ENCODE assay signal across 9 mouse cellular contexts in the genomic region with DNA sequence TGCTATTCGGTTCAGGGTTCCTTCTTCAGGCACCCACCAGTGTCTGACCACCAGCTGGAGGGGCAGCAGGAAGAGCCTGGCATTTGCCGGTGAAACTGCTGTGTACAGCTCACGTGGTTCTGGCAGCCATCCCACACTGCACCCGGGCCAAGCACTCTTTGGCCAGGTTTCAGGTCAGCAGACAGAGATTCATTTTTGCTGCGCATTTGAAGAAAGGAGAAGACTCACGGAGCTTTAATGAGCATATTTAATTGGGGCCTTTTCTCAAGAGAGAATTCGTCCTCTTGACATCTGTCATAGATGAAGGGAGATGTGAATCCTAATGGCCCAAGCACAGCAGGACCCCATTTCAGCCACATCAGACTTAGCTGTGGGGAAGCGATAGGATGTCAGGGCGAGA.
DNase-seq lines count a peak whose midpoint lies in the region; ATAC-seq and TF ChIP-seq lines count a peak whose summit lies in the region.
"Had no signal": no experiment of that assay in that cellular context is flagged by ENCODE, and none has a peak within 500 bp of the region (broad histone marks: within the 10 kb centered on the region; RNA-seq: fewer than 3 reads in every experiment).

No protein-coding gene starts in this region.

- DNase-seq in kidney, adult 2 months: peak; percentile 89
- peak; percentile 29 for DNase-seq in adipocyte (ENCODE audit: low spot score)
- DNase-seq in thymus, postnatal 14 days: no peak
- no peak for DNase-seq in thymus, postnatal 4 days

- H3K36me3 ChIP-seq in kidney, adult 2 months (ENCODE audit: control insufficient read depth, insufficient read depth, low read length): no peaks in the 10 kb centered on the region
- no peaks in the 10 kb centered on the region for H3K36me3 ChIP-seq in kidney, embryonic 16.5 days (ENCODE audit: insufficient read depth, low read length)
- H3K36me3 ChIP-seq in hindbrain, embryonic 16.5 days (ENCODE audit: control insufficient read depth, insufficient read depth, low read length): no peaks in the 10 kb centered on the region
- H3K36me3 ChIP-seq in liver, embryonic 12.5 days: no peaks in the 10 kb centered on the region
- H3K36me3 ChIP-seq: limb, embryonic 13.5 days had no signal

- no peak overlapping the region for H3K4me2 ChIP-seq in kidney, embryonic 16.5 days (replicated peaks; ENCODE audit: low read depth, low read length)
- no peak overlapping the region for H3K4me2 ChIP-seq in hindbrain, embryonic 16.5 days (ENCODE audit: low read length)
- H3K4me2 ChIP-seq in liver, embryonic 12.5 days: no peak overlapping the region
- H3K4me2 ChIP-seq: limb, embryonic 13.5 days had no signal

- no peaks in the 10 kb centered on the region for H3K27me3 ChIP-seq in kidney, adult 2 months (replicated peaks; ENCODE audit: control insufficient read depth, insufficient read depth, low read length)
- no peaks in the 10 kb centered on the region for H3K27me3 ChIP-seq in kidney, embryonic 16.5 days (ENCODE audit: insufficient read depth, low read length)
- no peaks in the 10 kb centered on the region for H3K27me3 ChIP-seq in hindbrain, embryonic 16.5 days (replicated peaks; ENCODE audit: control insufficient read depth, insufficient read depth, low read length)
- no peaks in the 10 kb centered on the region for H3K27me3 ChIP-seq in liver, embryonic 12.5 days (replicated peaks)
- H3K27me3 ChIP-seq: limb, embryonic 13.5 days had no signal

- peaks cover 2% of the 10 kb centered on the region; the same call in 1 of the 2 replicates for H3K4me1 ChIP-seq in kidney, adult 2 months (ENCODE audit: control insufficient read depth, insufficient read depth, low read length)
- H3K4me1 ChIP-seq in kidney, embryonic 16.5 days (ENCODE audit: insufficient read depth, low read length): no peaks in the 10 kb centered on the region
- H3K4me1 ChIP-seq in hindbrain, embryonic 16.5 days (ENCODE audit: control insufficient read depth, insufficient read depth, low read depth, low read length): no peaks in the 10 kb centered on the region
- H3K4me1 ChIP-seq in liver, embryonic 12.5 days: no peaks in the 10 kb centered on the region
- H3K4me1 ChIP-seq: limb, embryonic 13.5 days had no signal

- ATAC-seq in kidney, embryonic 16.5 days (ENCODE audit: low FRiP score, low TSS enrichment): no peak
- ATAC-seq in cerebellum, adult (ENCODE audit: insufficient number of reproducible peaks, low FRiP score, low TSS enrichment): peak; percentile 82
- peak; percentile 89 for ATAC-seq in hindbrain, embryonic 16.5 days
- ATAC-seq in liver, embryonic 12.5 days: no peak

- no peaks in the 10 kb centered on the region for H3K9me3 ChIP-seq in kidney, embryonic 16.5 days (ENCODE audit: low read length)
- no peaks in the 10 kb centered on the region for H3K9me3 ChIP-seq in hindbrain, embryonic 16.5 days (ENCODE audit: control insufficient read depth, low read length)
- no peaks in the 10 kb centered on the region for H3K9me3 ChIP-seq in liver, embryonic 12.5 days (replicated peaks)
- H3K9me3 ChIP-seq: limb, embryonic 13.5 days had no signal

- TF ChIP-seq POLR2A in kidney, adult 2 months (IDR thresholded peaks at IDR 0.05; ENCODE audit: low read depth, low read length): no peak

- no peak overlapping the region for H3K4me3 ChIP-seq in kidney, adult 2 months (ENCODE audit: insufficient read depth, low read depth, low read length)
- no peak overlapping the region for H3K4me3 ChIP-seq in kidney, embryonic 16.5 days (ENCODE audit: low read length)
- H3K4me3 ChIP-seq in hindbrain, embryonic 16.5 days (ENCODE audit: low read length): no peak overlapping the region
- no peak overlapping the region for H3K4me3 ChIP-seq in liver, embryonic 12.5 days
- H3K4me3 ChIP-seq: limb, embryonic 13.5 days had no signal

- 49% methylated on average over 9 of the region's 9 CpGs for WGBS in kidney, adult 2 months
- 87% methylated on average over 9 of the region's 9 CpGs for WGBS in kidney, embryonic 16.5 days
- 42% methylated on average over 9 of the region's 9 CpGs for WGBS in hindbrain, embryonic 16.5 days
- 69% methylated on average over 9 of the region's 9 CpGs for WGBS in liver, embryonic 12.5 days (ENCODE audit: insufficient replicate concordance)

- no peak overlapping the region for H3K27ac ChIP-seq in kidney, adult 2 months (ENCODE audit: insufficient read depth, low read depth, low read length)
- no peak overlapping the region for H3K27ac ChIP-seq in kidney, embryonic 16.5 days (ENCODE audit: low read length)
- no peak overlapping the region for H3K27ac ChIP-seq in hindbrain, embryonic 16.5 days (ENCODE audit: low read depth, low read length)
- H3K27ac ChIP-seq in liver, embryonic 12.5 days: no peak overlapping the region
- H3K27ac ChIP-seq: limb, embryonic 13.5 days had no signal

- no peak overlapping the region for H3K9ac ChIP-seq in kidney, embryonic 16.5 days (replicated peaks; ENCODE audit: low read length)
- H3K9ac ChIP-seq in hindbrain, embryonic 16.5 days (ENCODE audit: low read depth, low read length): no peak overlapping the region
- H3K9ac ChIP-seq in liver, embryonic 12.5 days: no peak overlapping the region
- H3K9ac ChIP-seq: limb, embryonic 13.5 days had no signal

- no peak for TF ChIP-seq CTCF in kidney, adult 2 months (conservative IDR thresholded peaks at IDR 0.05; ENCODE audit: insufficient read depth, insufficient read length, low read depth, low read length)

Comparison
In these comparisons a context has a peak if more than half of its experiments do, and no peak if none do; other contexts are left out.
1. DNase-seq: peak in kidney, adult 2 months (single experiment) and adipocyte (single experiment); none in thymus, postnatal 14 days (single experiment) and thymus, postnatal 4 days (single experiment).
2. ATAC-seq: peak in cerebellum, adult (single experiment) and hindbrain, embryonic 16.5 days (single experiment); none in kidney, embryonic 16.5 days (single experiment) and liver, embryonic 12.5 days (single experiment).